Mouse (Mus musculus) cerebral cortex, adult 2 months (tissue): Measurements from ENCODE around the gene Krtap10-4.

ENCODE experiments used
- WGBS: fragments of 180-500 bp; shearing (Covaris S2); methylation state at CpG from one replicate; pipeline ENCODE4 v1.1.7; 2018; 5-methylcytosine and 5-hydroxymethylcytosine counted together

Gene Krtap10-4

DNA sequence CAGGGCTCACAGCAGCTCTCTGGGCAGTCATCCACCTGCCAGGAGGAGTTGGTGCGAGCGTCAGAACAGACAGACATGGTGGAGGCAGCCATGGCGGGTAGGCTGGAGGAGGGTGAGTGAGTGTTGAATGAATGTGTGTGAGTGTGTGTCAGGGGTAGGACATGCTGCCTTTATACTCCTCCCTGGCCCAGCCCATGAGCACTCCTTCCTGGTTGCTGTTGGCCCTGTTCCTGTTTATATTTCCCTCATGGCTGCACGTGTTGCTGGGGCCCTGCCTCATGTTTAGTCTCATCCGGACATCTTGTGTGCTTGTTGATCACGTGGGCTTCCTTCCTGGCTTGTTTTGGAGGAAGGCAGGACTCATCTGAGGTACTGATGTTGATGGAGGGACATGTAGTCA lies at the start of gene Krtap10-4:
Gene Krtap10-4 (minus strand): TSS at position 145 of the 400 bp plus-strand sequence.
- WGBS = 40% methylated on average over 6 of the region's 6 CpGs

DNA sequence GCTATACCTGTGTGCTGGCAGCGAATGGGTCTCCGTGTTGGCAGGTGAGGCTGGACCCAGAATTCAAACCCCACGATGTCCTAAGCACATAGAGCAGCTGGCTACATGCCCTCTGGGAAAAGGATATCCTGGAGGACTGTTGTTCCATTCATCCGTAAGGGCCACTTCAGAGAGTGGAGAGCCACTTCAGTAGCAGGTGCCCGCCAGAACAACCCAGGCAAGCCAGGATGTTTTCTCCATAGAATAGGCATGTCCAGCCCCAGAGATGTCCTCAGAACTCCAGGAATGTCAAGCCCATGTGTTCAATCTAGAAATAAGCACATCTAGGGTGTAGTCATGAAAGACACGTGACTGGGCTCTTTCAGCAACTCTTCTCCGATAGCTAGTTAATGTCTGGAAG lies 42.8 kb upstream of the Krtap10-4 start:
- 82% methylated on average over 7 of the region's 7 CpGs for WGBS

DNA sequence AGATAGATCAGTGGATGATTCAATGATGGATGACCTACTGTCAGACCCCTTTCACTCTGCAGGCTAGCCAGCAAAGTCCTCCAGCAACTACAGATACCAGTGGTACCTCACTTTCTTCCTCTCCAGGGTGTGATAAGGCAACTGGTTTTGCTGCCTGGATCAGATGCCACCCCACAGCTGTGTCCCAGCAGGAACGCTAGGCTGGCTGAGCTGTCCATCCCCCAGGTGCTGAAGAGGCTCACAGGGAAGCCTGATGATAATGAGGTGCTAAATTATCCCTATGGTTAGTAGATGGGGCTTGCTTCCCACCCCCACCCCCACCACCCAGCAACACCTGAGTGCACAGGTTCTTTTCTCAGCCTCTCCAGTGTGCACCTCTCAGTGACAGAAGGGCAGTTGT lies 40.7 kb upstream of the Krtap10-4 start:
- WGBS = 50% methylated on average over 1 of the region's 1 CpGs

- WGBS = 61% methylated on average over 11 of the region's 11 CpGs
Measured at GRCm38 (mm10) chr10:77864762-77865143, 37.9 kb upstream of the Krtap10-4 start.

DNA sequence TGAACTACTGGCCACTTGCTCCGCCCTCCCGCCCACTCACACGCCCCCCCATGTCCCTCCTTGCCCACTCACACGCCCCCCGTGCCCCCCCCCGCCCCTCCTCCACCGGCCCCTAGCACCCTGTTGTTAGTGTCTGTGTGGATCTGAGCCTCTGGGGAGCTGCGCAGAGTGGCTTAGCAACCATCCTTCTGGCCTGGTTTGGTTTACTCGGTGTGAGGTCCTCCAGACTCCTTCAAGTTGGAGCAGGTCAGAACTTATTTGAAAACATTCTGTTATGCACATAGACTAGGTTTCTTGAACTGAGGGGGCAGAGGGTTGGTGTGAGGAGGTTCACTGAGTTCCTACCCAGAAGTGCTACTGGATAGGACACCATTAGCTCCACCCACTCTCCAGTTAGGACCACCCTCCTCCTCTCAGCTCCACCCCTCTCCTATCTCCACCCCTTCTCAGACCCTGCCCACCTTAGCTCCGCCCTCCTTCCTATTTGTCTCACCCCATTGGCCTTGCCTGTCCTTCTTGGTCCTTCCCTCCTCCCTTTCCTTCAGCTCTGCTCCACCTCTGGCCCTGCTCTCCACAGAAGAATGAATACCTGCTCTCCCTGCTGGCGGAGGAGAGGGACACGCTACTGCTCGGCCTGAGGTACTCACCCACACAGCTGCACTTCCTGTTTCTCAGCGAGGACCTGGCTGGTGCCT lies 37.3 kb upstream of the Krtap10-4 start:
- WGBS = 44% methylated on average over 14 of the region's 14 CpGs

DNA sequence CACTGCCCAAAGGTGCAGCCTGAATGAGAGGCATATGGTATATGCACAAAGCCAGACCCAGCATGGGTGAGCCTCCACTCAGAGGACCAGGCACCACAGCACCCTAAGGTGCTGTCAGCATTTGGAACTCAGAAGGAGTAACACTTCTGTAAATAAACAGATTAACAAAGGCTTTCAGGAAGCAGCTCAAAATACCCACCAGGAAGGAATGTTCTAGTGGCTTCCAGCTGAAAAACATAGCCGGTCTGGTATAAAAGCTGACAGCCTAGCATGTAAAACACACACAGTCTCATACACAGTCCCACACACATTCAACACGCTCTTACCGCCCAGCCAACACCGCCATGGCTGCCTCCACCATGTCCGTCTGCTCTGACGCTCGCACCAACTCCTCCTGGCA lies 34.8 kb upstream of the Krtap10-4 start, which contains the start of gene Gm3285:
Gene Gm3285 (plus strand): TSS at position 301 of the 400 bp plus-strand sequence.
- 49% methylated on average over 7 of the region's 7 CpGs for WGBS

DNA sequence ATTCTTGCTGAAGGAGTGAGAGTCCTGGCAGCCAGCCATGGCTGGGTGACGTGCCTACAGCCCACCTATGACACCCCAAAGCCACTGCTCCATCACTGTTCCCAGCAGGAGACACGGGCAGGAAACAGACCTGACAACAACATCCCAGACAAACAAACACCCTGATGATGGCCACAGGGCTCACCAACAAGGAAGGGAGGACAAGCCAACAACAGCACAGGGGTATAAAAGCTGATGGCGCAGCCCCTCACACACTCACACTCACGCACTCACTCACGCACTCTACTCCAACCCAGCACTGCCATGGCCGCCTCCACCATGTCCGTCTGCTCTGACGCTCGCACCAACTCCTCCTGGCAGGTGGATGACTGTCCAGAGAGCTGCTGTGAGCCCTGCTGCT lies 25.7 kb upstream of the Krtap10-4 start, which contains the start of gene Gm10318:
Gene Gm10318 (plus strand): TSS at position 301 of the 400 bp plus-strand sequence.
- 67% methylated on average over 9 of the region's 9 CpGs for WGBS

DNA sequence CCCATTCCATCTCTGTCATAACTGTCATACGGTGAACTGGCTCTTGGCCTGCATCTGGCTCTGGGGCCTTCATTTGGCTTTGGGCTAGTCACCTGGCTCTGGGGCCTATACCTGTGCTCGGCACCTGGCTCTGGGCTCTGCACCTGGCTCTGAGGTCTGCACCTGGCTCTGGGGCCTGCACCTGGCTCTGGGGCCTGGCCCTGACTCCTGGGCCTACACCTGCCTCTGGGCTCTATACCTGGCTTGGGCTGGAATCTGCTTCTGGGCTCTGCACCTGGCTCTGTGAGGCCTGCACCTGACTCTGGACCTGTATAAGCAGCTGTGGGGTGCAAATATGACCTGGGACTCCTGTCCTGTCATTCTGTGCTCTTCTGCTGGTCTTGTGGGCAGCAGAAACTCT lies 20.6 kb upstream of the Krtap10-4 start:
- WGBS = 86% methylated on average over 2 of the region's 2 CpGs

GRCm38 (mm10) chr10:77846961-77847360 lies 20.1 kb upstream of the Krtap10-4 start:
- WGBS = 43% methylated on average over 2 of the region's 2 CpGs

DNA sequence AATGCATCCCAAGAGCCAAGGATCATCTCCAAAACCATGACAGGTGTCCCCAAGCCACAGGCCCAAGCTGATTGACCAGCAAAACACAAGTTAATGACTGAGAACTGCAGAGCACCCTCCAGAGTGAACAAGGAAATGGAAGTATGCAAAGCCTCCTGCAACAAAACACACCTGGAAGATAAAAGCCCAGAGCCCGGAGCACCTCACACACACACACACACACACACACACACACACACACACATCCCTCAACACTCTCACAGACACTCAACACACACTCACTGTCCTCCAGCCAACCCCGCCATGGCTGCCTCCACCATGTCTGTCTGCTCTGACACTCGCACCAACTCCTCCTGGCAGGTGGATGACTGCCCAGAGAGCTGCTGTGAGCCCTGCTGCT lies 19.6 kb upstream of the Krtap10-4 start, which contains the start of gene Gm36176:
Gene Gm36176 (plus strand): TSS at position 301 of the 400 bp plus-strand sequence.
- 67% methylated on average over 3 of the region's 3 CpGs for WGBS

GRCm38 (mm10) chr10:77839006-77839405 lies 12.1 kb upstream of the Krtap10-4 start:
- 83% methylated on average over 6 of the region's 6 CpGs for WGBS

DNA sequence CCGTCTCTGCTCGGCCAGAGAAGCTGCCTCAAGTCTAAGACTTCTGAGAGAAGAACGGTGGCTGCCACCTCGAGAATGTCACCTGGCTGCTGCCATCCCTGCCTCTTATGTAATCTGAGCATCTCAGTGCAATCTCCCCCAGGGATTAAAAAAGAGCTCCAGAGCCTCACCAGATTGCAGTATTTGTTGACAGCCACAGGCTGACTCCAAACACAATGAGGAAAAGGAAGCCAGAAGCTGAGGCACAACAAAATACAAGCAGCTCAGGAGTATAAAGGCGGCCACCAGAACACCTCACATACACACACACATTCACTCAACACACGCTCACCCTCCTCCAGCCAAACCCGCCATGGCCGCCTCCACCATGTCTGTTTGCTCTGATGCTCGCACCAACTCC lies 8.8 kb upstream of the Krtap10-4 start, which contains the start of gene Krtap10-10:
Gene Krtap10-10 (plus strand): TSS at position 301 of the 400 bp plus-strand sequence.
- WGBS = 42% methylated on average over 9 of the region's 9 CpGs

DNA sequence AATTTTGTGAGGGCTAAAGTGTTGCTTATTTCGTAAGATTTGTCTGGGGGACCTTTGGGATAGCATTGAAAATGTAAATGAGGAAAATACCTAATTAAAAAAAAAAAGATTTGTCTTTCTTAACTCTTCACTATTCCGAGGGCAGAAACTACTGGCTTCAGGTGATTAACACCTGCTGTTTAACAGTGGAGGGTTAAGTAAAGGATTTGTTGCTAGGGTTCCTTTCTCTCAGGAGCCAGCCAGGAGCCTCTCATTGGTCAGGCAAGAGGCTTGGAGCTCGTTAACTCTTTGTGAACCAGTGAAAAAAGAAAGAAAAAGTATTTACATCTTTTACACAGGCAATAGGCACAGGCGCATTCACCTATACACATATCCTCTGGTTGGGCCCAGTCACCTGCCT lies 7.7 kb downstream of the Krtap10-4 start:
- 56% methylated on average over 4 of the region's 4 CpGs for WGBS

DNA sequence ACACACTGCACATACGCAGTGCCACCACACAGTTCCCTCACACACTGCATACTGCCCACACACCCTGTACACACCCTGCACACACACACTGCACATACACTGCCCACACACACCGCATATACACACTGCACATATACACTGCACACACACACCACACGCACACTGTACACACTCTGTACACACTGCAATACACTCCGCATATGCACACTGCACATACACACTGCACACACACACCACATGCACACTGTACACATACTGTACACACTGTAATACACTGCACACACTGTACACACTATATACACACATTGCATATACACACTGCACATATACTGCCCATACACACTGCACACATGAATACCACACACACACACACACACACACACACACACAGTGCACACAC lies 8.4 kb downstream of the Krtap10-4 start:
- WGBS = 91% methylated on average over 4 of the region's 4 CpGs

GRCm38 (mm10) chr10:77815514-77815913 lies 11.4 kb downstream of the Krtap10-4 start:
- WGBS = 41% methylated on average over 5 of the region's 5 CpGs

DNA sequence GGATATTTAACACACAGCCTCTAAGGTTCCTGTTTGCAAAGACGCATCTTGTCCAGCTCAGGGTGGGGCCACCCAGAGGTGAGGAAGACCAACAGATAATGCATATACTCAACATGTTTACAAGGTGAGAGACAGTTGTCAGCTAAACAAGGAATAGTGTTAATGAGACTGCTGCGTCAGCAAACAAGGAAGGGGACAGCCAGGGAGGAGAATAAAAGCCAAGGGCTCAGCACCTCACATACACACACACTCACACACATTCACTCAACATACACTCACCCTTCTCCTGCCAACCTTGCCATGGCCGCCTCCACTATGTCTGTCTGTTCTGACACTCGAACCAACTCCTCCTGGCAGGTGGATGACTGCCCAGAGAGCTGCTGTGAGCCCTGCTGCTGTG lies 12.5 kb downstream of the Krtap10-4 start, which contains the start of gene Gm2696:
Gene Gm2696 (plus strand): TSS at position 301 of the 400 bp plus-strand sequence.
- WGBS = 55% methylated on average over 4 of the region's 4 CpGs

- 69% methylated on average over 5 of the region's 5 CpGs for WGBS
Measured at GRCm38 (mm10) chr10:77811743-77812142, 15.2 kb downstream of the Krtap10-4 start, which contains the start of gene Gm9507. Gene Gm9507 (minus strand): TSS chr10:77811843.

DNA sequence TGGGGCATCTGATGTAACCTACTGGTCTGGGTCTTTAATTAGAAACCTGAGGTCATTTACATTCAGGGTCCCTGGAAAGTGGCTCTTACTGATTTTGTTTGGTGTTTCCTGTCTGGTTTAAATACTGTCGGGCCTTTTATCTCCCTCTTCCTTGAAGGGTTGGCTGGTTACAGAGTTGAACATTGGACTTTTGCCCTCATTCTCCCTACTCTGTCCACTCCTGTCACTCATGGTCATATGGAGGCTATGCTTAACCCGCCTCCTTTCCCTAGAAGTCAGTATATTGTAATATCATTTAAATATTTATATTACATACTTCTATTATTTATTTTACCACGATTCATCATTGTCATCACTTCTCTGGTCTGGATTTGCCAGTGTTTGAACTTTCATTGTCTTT lies 22.8 kb downstream of the Krtap10-4 start:
- 81% methylated on average over 3 of the region's 3 CpGs for WGBS

DNA sequence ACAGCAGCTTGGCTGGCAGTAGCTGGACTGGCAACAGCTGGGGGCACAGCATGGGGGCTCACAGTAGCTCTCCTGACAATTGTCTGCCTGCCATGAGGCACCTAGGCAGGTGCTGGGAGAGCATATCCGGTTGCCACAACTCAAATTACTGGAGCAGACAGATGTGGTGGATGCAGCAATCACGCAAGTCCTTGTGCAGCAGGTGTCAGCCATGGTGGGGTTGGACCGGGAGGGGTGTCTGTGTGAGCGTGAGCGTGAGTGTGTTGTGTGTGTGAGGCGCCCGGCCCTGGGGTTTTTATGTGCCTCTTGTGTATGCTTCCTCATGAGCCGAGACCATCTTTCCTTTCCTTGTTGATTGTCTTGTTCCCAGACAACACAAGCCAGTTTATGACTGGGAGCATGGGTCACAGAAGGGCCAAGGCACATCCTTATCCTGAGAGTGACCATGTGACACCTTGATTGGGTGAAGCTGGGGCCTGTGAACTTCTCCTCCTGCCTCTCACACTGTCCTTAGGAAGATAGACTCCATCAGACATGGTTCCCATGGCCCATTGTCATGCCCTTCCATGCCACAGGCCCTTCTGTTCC lies 27.9 kb downstream of the Krtap10-4 start, which contains the start of gene Gm19668:
Gene Gm19668 (minus strand): TSS at position 213 of the 588 bp plus-strand sequence.
- 75% methylated on average over 8 of the region's 8 CpGs for WGBS

GRCm38 (mm10) chr10:77798164-77798920 lies 28.6 kb downstream of the Krtap10-4 start:
- 70% methylated on average over 3 of the region's 3 CpGs for WGBS

DNA sequence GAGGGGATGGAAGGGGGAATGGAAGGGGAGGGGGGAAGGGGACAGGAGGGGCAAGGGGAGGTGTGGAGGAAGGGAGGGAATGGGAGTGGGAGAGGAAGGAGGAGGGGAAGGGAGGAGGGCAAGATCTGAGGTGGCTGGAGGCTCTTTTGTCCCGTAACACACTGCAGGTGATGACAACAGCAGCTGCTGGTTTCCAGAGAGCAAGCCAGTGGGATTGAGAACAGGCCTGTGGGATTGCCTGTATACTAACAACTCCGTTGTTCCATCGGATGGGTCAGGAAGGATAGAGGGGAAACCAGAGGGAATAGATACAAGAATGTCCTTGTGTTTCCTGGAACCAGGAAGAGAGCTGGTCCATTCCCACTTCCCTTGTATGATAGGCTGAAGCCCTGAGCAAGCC lies 29.2 kb downstream of the Krtap10-4 start:
- 63% methylated on average over 3 of the region's 3 CpGs for WGBS

- 43% methylated on average over 2 of the region's 2 CpGs for WGBS
Measured at GRCm38 (mm10) chr10:77794976-77795375, 31.9 kb downstream of the Krtap10-4 start, which contains the start of gene Gm9639. Gene Gm9639 (minus strand): TSS chr10:77795076.
